Mouse (Mus musculus): Measurements from ENCODE around the gene Crlf1. TPM values are rescaled to one million over a fixed set of nuclear protein-coding genes. Genes with fewer than 3 reads are reported as not detected.

Gene Crlf1
- not detected for polyA plus RNA-seq (2014; fragmentation: Illumina TruSeq; extraction: RNeasy Lipid Tissue Mini Kit (QIAGEN cat#74804); ENCODE audit: low read depth, low replicate concordance)

DNA sequence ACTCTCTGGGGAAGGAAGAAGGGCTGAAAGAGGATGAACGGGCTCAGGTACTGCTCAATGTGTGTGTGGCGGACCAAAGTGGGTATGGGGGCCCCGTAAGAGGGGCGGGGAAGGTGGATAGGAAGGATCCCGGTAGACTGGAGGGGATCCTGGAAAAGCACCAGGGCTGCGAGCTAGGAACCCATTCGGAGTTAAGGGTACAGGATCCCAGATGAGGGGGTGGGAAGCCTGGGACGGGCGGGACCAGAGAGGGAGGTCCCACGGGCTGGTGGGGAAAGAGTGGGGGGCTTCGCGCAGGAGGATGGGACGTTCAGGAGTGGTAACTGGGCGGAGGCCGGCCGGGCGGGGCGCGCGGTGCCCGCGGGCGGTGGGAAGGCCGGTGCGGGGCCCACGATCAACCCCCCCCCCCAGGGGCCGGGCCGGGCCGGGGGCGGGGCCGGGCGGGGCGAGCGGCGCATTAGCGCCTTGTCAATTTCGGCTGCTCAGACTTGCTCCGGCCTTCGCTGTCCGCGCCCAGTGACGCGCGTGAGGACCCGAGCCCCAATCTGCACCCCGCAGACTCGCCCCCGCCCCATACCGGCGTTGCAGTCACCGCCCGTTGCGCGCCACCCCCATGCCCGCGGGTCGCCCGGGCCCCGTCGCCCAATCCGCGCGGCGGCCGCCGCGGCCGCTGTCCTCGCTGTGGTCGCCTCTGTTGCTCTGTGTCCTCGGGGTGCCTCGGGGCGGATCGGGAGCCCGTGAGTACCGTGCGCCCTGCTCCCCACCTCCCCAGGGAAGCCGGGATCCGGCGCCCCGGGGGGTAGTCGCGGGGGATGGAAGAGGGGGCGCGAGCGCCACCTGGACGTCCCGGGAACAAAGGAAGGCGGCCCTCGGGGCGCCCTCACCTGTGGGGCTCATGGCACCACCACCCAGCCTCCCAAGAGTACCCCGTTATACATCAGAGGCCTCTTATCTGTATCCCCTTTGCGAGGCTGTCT lies at the start of gene Crlf1:
Gene Crlf1, plus strand, starts transcription at position 495 of the 977 bp plus-strand sequence.

DNA sequence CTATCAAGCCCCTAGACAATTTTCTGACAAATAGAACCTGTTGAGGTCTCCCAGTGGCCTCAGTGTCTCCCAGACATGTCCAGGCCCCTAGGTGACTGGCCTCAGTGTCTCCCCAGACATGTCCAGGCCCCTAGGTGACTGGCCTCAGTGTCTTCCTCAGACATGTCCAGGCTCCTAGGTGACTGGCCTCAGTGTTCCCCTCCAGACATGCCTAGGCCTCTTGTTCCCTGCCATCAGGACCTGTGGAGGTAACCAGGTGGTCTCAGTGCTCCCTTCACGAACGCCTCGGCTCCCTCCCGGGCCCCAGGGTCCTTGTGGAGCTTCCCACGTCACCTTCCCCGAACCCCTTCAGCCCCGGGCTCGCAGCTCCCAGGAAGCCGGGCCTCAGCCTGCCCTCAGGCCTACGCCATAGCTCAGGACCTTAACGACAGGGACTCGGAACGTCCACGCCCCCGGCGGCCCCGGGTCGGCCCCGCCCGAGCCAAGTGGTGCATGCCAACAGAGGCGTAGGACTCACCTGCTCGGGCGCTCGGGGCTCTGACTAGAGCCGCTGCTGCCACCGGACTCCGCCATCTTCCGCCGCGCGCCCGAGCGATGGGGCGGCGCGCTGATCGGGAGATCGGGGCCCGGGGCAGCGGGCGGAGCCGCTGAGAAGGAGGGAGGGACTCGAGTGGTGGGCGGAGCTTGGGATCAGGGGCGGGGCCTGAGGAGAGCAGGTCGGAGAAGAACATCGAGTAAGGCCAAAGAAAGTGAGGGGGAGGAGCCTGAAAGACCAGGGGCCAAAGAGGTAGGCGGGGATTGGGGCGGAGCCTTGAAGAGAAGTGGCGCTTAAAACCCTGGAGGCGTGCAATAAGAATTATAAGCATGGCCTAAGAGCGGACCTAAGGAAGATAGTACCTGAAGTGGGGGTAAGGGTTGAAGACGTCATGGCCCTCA lies 16.4 kb upstream of the Crlf1 start, which contains the start of gene Klhl26:
Gene Klhl26, minus strand, starts transcription at position 636 of the 936 bp plus-strand sequence.

DNA sequence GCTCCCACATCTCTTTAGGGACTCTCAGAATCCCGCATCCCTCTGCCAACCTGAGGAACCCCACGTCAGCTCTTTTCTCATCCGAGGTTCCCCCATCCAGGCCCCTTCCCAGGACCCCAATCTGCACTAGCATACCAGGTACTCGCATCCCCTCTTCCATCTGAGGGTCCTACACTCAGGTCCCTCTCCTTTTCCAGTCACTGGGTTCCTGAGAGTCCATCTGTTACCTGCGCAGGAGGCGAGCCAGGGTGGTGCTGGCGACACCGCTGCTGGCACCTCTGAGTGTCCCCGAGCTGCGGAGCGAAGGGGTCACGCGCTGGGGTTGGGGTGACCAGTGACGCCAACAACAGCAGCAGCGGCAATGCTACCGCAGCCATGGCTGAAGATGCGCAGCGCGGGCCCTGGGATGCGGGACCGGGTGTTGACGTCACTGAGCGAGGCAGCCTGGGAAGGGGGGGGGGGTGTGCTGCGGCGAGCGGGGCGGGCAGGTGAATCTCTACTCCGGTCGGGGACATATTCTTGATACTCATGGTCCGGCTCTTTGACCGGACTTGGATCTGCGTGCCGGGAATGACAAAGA lies 5.9 kb upstream of the Crlf1 start, which contains the start of gene Tmem59l:
Gene Tmem59l, minus strand, starts transcription at position 418 of the 580 bp plus-strand sequence.

DNA sequence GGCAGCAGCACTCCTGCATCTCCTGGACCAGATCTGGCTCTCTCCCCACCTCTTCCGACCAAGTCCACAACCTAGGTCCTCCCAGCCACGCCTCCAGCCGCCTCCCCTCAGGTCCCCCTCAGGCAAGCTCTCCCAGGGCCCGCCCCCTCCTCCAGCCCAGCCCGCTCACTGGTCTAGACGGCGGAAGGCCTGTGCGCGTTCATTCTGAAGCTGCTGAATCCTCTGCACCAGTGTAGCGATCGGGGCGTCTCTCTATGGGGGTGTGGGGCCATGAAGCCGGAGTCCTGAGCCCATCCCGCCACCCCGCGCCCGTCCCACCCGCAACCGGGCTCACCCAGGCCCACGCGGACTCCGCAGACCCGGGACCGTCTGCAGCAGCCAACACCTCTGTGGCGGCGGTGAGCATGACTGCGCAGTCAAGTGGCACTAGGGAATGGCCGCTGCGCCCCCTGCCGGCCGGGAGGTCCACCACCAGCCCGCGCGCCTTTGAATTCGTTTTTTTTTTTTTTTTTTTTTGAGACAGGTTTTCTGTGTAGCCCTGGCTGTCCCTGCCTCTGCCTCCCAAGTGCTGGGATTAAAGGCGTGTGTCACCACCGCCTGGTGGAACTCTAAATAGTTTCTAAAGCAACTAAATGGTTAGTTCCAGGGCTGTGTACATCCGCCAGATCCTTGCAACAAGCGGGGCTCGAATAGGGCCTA lies 13.5 kb downstream of the Crlf1 start, which contains the start of gene Rex1bd:
Gene Rex1bd, minus strand, starts transcription at position 425 of the 699 bp plus-strand sequence.

DNA sequence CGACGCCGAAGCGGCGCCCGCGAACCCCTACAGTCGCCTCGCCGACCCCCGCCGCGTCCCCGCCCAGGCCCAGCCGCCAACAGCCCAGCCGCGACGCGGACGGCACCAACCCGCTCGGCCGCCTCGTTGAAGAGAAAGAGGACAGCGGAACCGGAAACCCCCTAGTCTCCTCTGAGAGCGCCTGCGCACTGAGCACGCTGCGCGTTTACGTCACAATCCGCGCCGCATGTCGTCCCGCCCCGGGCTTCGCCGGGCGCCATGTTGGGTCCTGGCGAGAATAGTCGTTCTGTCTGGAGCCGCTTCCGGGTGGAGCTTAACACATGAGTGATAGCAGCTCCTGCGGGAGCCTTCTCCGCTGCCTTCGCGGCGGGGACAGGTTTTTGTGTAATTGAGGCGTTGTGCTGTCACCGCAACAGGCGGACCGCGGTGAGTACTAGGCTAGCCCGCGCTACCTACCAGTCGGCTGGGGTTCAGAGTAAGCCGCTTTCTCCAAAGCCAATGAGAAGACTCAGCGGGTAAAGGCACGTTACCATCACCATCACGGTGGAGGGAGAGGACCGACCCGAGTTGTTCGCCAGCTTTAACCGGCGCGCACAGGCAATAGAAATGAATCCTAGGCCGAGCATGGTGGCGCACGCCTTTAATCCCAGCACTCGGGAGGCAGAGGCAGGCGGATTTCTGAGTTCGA lies 17.4 kb downstream of the Crlf1 start, which contains the start of gene Uba52:
Gene Uba52, minus strand, starts transcription at position 574 of the 688 bp plus-strand sequence.

DNA sequence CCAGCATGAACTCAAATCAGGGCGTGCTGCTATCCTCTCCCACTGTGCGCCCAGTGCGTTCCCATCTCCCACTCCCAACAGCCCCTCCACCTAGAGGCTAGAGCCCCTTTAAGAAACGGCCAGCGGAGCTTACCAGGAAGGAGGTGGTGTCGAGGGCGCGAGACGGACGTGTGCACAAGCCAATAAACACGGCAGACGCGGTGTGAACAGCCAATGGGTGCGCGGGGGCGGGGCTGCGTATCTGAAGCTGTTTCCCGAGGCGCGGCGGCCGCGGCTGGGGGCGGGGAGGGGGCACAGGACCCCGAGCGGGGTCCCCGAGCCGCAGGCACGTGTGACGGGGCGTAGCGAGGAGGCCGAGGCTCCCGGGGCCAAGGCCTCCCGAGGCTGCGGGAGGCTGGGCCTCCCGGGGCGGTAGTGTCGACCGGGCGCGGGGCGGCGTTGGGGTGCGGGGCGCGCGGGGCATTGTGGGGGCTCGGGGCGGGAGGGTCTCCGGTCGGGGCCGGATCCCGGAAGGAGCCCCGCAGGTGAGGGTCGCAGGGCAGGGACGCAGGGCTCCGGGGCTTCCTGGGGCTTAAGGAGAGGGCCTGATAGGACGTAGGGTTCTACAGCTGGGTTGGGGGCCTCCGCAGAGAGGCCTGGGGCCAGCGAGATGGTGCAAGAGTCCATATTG lies 34.7 kb downstream of the Crlf1 start, which contains the start of the genes Fkbp8 and Kxd1:
Gene Fkbp8, plus strand, starts transcription at position 213 of the 670 bp plus-strand sequence.
Gene Kxd1, minus strand, starts transcription at position 445 of the 670 bp plus-strand sequence.

DNA sequence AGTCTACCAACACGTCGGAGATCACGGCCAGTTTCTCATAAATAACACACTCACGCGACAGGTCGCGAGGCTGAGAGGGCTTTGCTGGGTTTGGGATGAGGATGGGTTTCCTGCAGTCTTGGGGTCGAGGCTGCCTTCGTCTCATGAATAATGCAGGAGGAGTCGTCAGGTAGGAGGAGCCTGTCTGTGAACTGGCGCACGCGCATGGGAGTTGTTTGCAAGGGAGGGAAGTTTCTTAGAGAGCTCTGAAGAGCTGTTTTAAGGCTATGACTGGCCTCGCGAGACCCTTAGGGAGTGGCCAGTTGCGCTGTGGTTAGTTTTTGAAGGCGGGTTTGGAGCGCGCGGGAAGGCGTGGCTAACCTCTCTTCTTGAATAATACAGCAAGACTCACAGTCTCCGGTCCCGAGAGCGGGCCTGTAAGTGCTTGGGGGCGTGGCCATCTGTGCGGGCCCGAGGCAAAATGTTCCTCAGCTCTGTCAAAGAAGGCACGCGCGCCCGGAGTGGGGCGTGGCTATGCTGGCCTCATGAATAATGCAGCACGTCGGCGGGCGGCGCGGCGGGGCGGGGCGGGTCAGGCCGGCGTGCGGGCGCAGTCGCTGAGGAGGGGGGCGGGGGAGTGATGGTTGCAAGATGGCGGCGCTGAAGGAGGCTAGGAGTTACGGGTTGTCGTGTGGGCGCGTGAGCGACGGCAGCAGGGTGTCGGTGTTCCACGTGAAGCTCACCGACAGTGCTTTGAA lies 46.3 kb downstream of the Crlf1 start, which contains the start of gene Ell:
Gene Ell, plus strand, starts transcription at position 381 of the 737 bp plus-strand sequence.

Other genes starting within 250 kb of the Crlf1 start
- gene Homer3, start 210.3 kb upstream of the Crlf1 start, polyA plus RNA-seq (2014; fragmentation: Illumina TruSeq; extraction: RNeasy Lipid Tissue Mini Kit (QIAGEN cat#74804); ENCODE audit: low read depth, low replicate concordance) = not detected
- 4.1 TPM for gene Ddx49, start 190.7 kb upstream of the Crlf1 start, polyA plus RNA-seq (2014; fragmentation: Illumina TruSeq; extraction: RNeasy Lipid Tissue Mini Kit (QIAGEN cat#74804); ENCODE audit: low read depth, low replicate concordance)
- 0.82 TPM for gene Cope, start 190.6 kb upstream of the Crlf1 start, polyA plus RNA-seq (2014; fragmentation: Illumina TruSeq; extraction: RNeasy Lipid Tissue Mini Kit (QIAGEN cat#74804); ENCODE audit: low read depth, low replicate concordance)
- gene Cers1, start 177.4 kb upstream of the Crlf1 start, polyA plus RNA-seq (2014; fragmentation: Illumina TruSeq; extraction: RNeasy Lipid Tissue Mini Kit (QIAGEN cat#74804); ENCODE audit: low read depth, low replicate concordance) = not detected
- gene Gdf1, start 163.3 kb upstream of the Crlf1 start, polyA plus RNA-seq (2014; fragmentation: Illumina TruSeq; extraction: RNeasy Lipid Tissue Mini Kit (QIAGEN cat#74804); ENCODE audit: low read depth, low replicate concordance) = not detected
- gene Upf1, start 139.9 kb upstream of the Crlf1 start, polyA plus RNA-seq (2014; fragmentation: Illumina TruSeq; extraction: RNeasy Lipid Tissue Mini Kit (QIAGEN cat#74804); ENCODE audit: low read depth, low replicate concordance) = 4.0 TPM
- gene Comp, start 119.6 kb upstream of the Crlf1 start, polyA plus RNA-seq (2014; fragmentation: Illumina TruSeq; extraction: RNeasy Lipid Tissue Mini Kit (QIAGEN cat#74804); ENCODE audit: low read depth, low replicate concordance) = not detected
- 2.6 TPM for gene Crtc1, start 53.6 kb upstream of the Crlf1 start, polyA plus RNA-seq (2014; fragmentation: Illumina TruSeq; extraction: RNeasy Lipid Tissue Mini Kit (QIAGEN cat#74804); ENCODE audit: low read depth, low replicate concordance)
- 5.4 TPM for gene Klhl26, start 16.2 kb upstream of the Crlf1 start, polyA plus RNA-seq (2014; fragmentation: Illumina TruSeq; extraction: RNeasy Lipid Tissue Mini Kit (QIAGEN cat#74804); ENCODE audit: low read depth, low replicate concordance)
- 0.82 TPM for gene Tmem59l, start 5.8 kb upstream of the Crlf1 start, polyA plus RNA-seq (2014; fragmentation: Illumina TruSeq; extraction: RNeasy Lipid Tissue Mini Kit (QIAGEN cat#74804); ENCODE audit: low read depth, low replicate concordance)
- not detected for gene Rex1bd, start 13.6 kb downstream of the Crlf1 start, polyA plus RNA-seq (2014; fragmentation: Illumina TruSeq; extraction: RNeasy Lipid Tissue Mini Kit (QIAGEN cat#74804); ENCODE audit: low read depth, low replicate concordance)
- 3.9 TPM for gene Uba52, start 17.6 kb downstream of the Crlf1 start, polyA plus RNA-seq (2014; fragmentation: Illumina TruSeq; extraction: RNeasy Lipid Tissue Mini Kit (QIAGEN cat#74804); ENCODE audit: low read depth, low replicate concordance)
- 5.1 TPM for gene Fkbp8, start 34.6 kb downstream of the Crlf1 start, polyA plus RNA-seq (2014; fragmentation: Illumina TruSeq; extraction: RNeasy Lipid Tissue Mini Kit (QIAGEN cat#74804); ENCODE audit: low read depth, low replicate concordance)
- gene Kxd1, start 34.8 kb downstream of the Crlf1 start, polyA plus RNA-seq (2014; fragmentation: Illumina TruSeq; extraction: RNeasy Lipid Tissue Mini Kit (QIAGEN cat#74804); ENCODE audit: low read depth, low replicate concordance) = 8.0 TPM
- 0.58 TPM for gene Ell, start 46.3 kb downstream of the Crlf1 start, polyA plus RNA-seq (2014; fragmentation: Illumina TruSeq; extraction: RNeasy Lipid Tissue Mini Kit (QIAGEN cat#74804); ENCODE audit: low read depth, low replicate concordance)
- gene Isyna1, start 101.2 kb downstream of the Crlf1 start, polyA plus RNA-seq (2014; fragmentation: Illumina TruSeq; extraction: RNeasy Lipid Tissue Mini Kit (QIAGEN cat#74804); ENCODE audit: low read depth, low replicate concordance) = 0.29 TPM
- gene Ssbp4, start 115.7 kb downstream of the Crlf1 start, polyA plus RNA-seq (2014; fragmentation: Illumina TruSeq; extraction: RNeasy Lipid Tissue Mini Kit (QIAGEN cat#74804); ENCODE audit: low read depth, low replicate concordance) = not detected
- gene Lrrc25, start 123.0 kb downstream of the Crlf1 start, polyA plus RNA-seq (2014; fragmentation: Illumina TruSeq; extraction: RNeasy Lipid Tissue Mini Kit (QIAGEN cat#74804); ENCODE audit: low read depth, low replicate concordance) = not detected
- not detected for gene Gdf15, start 139.3 kb downstream of the Crlf1 start, polyA plus RNA-seq (2014; fragmentation: Illumina TruSeq; extraction: RNeasy Lipid Tissue Mini Kit (QIAGEN cat#74804); ENCODE audit: low read depth, low replicate concordance)
- 55.2 TPM for gene Pgpep1, start 167.2 kb downstream of the Crlf1 start, polyA plus RNA-seq (2014; fragmentation: Illumina TruSeq; extraction: RNeasy Lipid Tissue Mini Kit (QIAGEN cat#74804); ENCODE audit: low read depth, low replicate concordance)
- gene Lsm4, start 180.1 kb downstream of the Crlf1 start, polyA plus RNA-seq (2014; fragmentation: Illumina TruSeq; extraction: RNeasy Lipid Tissue Mini Kit (QIAGEN cat#74804); ENCODE audit: low read depth, low replicate concordance) = not detected
- 24.6 TPM for gene Jund, start 205.8 kb downstream of the Crlf1 start, polyA plus RNA-seq (2014; fragmentation: Illumina TruSeq; extraction: RNeasy Lipid Tissue Mini Kit (QIAGEN cat#74804); ENCODE audit: low read depth, low replicate concordance)
- not detected for gene Iqcn, start 210.3 kb downstream of the Crlf1 start, polyA plus RNA-seq (2014; fragmentation: Illumina TruSeq; extraction: RNeasy Lipid Tissue Mini Kit (QIAGEN cat#74804); ENCODE audit: low read depth, low replicate concordance)
- not detected for gene Gm3336, start 225.4 kb downstream of the Crlf1 start, polyA plus RNA-seq (2014; fragmentation: Illumina TruSeq; extraction: RNeasy Lipid Tissue Mini Kit (QIAGEN cat#74804); ENCODE audit: low read depth, low replicate concordance)
- not detected for gene Pde4c, start 230.6 kb downstream of the Crlf1 start, polyA plus RNA-seq (2014; fragmentation: Illumina TruSeq; extraction: RNeasy Lipid Tissue Mini Kit (QIAGEN cat#74804); ENCODE audit: low read depth, low replicate concordance)